Mouse (Mus musculus) ES-Bruce4 (cell line): ENCODE results near the gene Cd52. TPM values are rescaled to one million over a fixed set of nuclear protein-coding genes. Genes with fewer than 3 reads are reported as not detected.

Experiments used
- H3K27ac ChIP-seq: 2 replicates; pipeline ENCODE4 v1.5.1; 2012; ENCODE audit warnings: low read length, inconsistent platforms; ENCODE audit not compliant: insufficient read depth
- H3K27me3 ChIP-seq: 2 replicates; pipeline ENCODE4 v1.6.1; 2012; ENCODE audit warnings: mild to moderate bottlenecking, low read length, inconsistent platforms; ENCODE audit not compliant: control insufficient read depth, poor library complexity, insufficient read depth, severe bottlenecking
- H3K36me3 ChIP-seq: 2 replicates; pipeline ENCODE4 v1.6.1; 2012; ENCODE audit warnings: inconsistent platforms, mild to moderate bottlenecking, low read length, moderate library complexity; ENCODE audit not compliant: control insufficient read depth, poor library complexity, insufficient read depth, severe bottlenecking
- H3K4me1 ChIP-seq: one replicate; pipeline ENCODE4 v1.8.1; 2011; ENCODE audit warnings: low read length; ENCODE audit not compliant: control insufficient read depth, insufficient read depth
- H3K4me3 ChIP-seq: 2 replicates; pipeline ENCODE4 v1.5.1; 2011; ENCODE audit warnings: low read depth, mild to moderate bottlenecking, low read length
- H3K9ac ChIP-seq: 2 replicates; pipeline ENCODE4 v1.6.1; 2012; ENCODE audit warnings: low read depth, mild to moderate bottlenecking, inconsistent platforms; ENCODE audit not compliant: poor library complexity, severe bottlenecking
- H3K9me3 ChIP-seq: replicated peaks from 2 replicates; pipeline ENCODE4 v1.6.1; 2012; ENCODE audit warnings: mild to moderate bottlenecking, low read length, inconsistent platforms; ENCODE audit not compliant: control insufficient read depth, poor library complexity, insufficient read depth, severe bottlenecking
- CTCF ChIP-seq: IDR thresholded peaks from one replicate; pipeline ENCODE4 v1.8.1; 2011; ENCODE audit warnings: low read depth, low read length
- EP300 ChIP-seq: IDR thresholded peaks from 2 replicates; pipeline ENCODE4 v1.6.1; 2011; ENCODE audit warnings: low read depth, low read length; ENCODE audit not compliant: insufficient read depth
- POLR2A ChIP-seq: IDR thresholded peaks from one replicate; pipeline ENCODE4 v1.8.1; 2011; ENCODE audit warnings: low read length; ENCODE audit not compliant: insufficient read depth
- polyA plus RNA-seq: library from polyadenylated mRNA; stranded (reverse); fragments of >200 nt; gene quantifications from 2 replicates; pipeline ENCODE4 v1.2.4, GENCODE M21; 2011; ENCODE audit warnings: low read depth; ENCODE audit not compliant: missing spikeins, insufficient read depth, insufficient read length

The Cd52 gene
- polyA plus RNA-seq, 1 experiment, result not detected

DNA sequence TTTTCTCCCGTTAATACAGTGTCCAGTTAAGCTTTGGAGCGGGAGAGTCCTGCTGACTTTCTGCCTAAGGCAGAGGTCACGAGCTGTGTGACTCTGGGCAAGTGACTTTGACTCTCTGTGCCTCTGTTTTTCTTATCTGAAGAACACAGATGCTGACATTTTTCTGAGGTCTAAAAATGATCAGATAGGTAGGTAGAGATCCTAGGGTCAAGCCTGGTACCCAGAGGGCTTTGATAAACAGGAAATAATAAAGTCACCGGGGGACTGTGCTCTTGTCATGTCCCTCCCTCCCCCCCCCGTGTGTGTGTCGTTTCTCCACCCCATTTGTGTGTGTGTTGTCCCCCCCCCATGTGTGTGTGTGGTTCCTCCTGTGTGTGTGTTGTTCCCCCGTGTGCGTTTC, 32.3 kb downstream of the Cd52 start:
- 0 out of 2 replicates have a peak overlapping the region, but pooled peaks have one; percentile 11 for H3K27ac ChIP-seq
- H3K4me1 ChIP-seq, result peaks cover 11% of the 10 kb centered on the region
- H3K36me3 ChIP-seq, result no peaks in the 10 kb centered on the region
- no peak overlapping the region for H3K9ac ChIP-seq
- no peaks in the 10 kb centered on the region for H3K27me3 ChIP-seq
- no peaks in the 10 kb centered on the region for H3K9me3 ChIP-seq
- H3K4me3 ChIP-seq, result no peak overlapping the region
- TF ChIP-seq POLR2A (no peak), EP300 (no peak), CTCF (no peak)

- Histone ChIP-seq H3K4me3 (peak overlapping the region; percentile 14), H3K9me3 (no peaks in the 10 kb centered on the region), H3K36me3 (no peaks in the 10 kb centered on the region), H3K27me3 (no peaks in the 10 kb centered on the region), H3K9ac (no peak overlapping the region), H3K4me1 (peaks cover 13% of the 10 kb centered on the region), H3K27ac (peak overlapping the region; percentile 52)
- TF ChIP-seq CTCF (no peak), EP300 (peak; percentile 78)
Observed at GRCm38 (mm10) chr4:134061944-134062446, 32.9 kb downstream of the Cd52 start.

DNA sequence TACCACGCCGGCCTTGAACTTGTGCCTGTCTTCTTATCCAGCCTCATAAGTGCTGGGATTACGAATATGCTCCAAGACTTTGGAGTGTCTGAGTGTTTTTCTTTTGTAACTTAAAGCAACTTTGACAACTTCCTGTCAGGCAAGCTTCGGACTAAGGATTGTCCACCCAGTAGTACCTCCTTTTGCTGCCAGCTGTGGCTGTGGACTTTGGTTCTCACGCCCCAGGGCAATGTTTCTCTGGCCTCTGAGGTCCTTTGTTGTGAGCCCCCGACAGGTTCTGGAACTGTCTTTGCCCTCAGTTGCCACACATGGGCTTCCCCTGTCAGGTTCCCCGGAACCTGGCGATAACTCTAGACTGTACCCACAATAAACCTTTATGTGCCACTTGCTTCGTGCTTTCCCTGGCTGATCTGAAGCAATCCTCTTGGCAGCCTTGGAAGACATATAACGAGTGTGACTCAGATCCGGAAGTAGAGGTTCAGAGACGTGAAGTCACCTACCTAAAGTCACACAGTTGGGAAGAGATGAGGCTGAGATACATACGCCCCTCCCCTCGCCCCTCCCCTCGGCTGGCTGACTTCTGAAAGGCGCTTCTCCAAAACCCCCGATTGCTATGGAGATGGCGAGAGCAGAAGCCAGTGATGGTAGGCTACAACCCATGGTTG, 33.6 kb downstream of the Cd52 start:
- H3K4me1 ChIP-seq, result peaks cover 13% of the 10 kb centered on the region
- peak overlapping the region; percentile 52 for H3K27ac ChIP-seq
- no peak overlapping the region for H3K9ac ChIP-seq
- H3K36me3 ChIP-seq, result no peaks in the 10 kb centered on the region
- peak overlapping the region; percentile 14; the same call in 1 of the 2 replicates for H3K4me3 ChIP-seq
- TF ChIP-seq POLR2A, result no peak
- TF ChIP-seq CTCF, result no peak
- no peak for TF ChIP-seq EP300
- H3K9me3 ChIP-seq, result no peaks in the 10 kb centered on the region
- H3K27me3 ChIP-seq, result no peaks in the 10 kb centered on the region

DNA sequence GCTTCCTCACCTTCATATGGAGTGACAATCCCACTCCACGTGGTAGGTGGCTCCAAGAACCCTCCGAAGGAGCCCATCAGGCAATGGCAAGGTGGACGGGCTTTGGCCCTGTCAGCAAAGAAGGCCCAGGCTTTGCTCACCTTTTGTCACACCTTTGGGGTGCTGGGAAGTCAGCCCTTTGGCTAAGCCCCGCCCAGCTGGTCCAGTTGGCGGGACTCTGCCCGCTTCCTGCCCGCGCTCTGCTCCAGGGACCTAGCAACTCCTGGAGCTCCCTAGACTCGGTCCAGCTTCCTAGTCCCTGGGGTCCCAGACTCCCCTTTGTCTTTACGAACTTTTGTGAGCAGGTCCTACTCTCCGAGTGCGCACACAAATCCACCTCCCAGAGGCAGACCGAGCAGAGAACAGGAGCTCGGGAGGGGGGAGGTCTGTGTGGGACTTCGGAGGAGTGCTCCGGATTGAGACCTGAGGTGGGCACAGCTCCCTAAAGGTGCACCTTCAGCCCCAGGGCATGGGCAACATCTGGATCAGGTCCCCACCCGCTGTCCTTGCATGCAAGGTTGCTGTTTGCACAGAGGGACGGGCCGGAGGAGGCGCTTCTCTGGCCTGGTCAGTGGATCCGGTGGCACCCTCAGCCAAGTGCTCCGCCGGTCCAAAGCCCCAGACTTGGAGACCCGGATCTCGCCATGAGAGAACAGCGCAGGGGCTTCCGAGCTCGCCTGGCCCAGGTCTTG, 34.6 kb downstream of the Cd52 start, which contains the start of gene Crybg2:
Crybg2 (plus strand) TSS at position 681 of the 731 bp plus-strand sequence.
- Histone ChIP-seq H3K9ac (0 out of 2 replicates have a peak within 1 kb of the TSS, but pooled peaks have one; percentile 4), H3K36me3 (no peaks in the 10 kb centered on the region), H3K27me3 (no peaks in the 10 kb centered on the region), H3K27ac (peak within 1 kb of the TSS; percentile 52), H3K4me3 (peak within 1 kb of the TSS; percentile 43), H3K9me3 (no peaks in the 10 kb centered on the region), H3K4me1 (peaks cover 13% of the 10 kb centered on the region)
- TF ChIP-seq EP300 (no peak), CTCF (no peak), POLR2A (no peak)

DNA sequence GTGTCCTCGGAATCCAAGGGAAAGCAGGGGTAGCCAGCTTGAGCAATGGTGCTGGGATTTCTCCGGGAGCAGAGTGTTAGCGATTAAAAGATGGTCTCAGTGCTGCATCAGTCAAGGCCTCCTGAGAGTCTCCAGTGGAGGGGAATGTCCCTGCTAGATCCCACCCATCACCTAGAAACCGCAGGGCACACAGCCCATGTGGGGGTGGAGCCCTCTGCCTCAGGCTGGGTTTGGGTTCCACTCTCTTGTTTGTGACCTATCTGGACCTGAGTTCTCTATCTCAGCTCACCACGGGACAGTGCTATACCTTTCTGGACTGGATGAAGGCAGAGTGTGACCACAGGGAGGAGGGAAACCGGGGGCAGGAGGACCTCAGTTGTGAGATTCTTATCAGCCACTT, 36.0 kb downstream of the Cd52 start:
- H3K9ac ChIP-seq, result 0 out of 2 replicates have a peak overlapping the region, but pooled peaks have one; percentile 3
- peak overlapping the region; percentile 53 for H3K4me3 ChIP-seq
- peaks cover 13% of the 10 kb centered on the region for H3K4me1 ChIP-seq
- no peaks in the 10 kb centered on the region for H3K27me3 ChIP-seq
- no peaks in the 10 kb centered on the region for H3K9me3 ChIP-seq
- TF ChIP-seq POLR2A (no peak), EP300 (no peak), CTCF (no peak)
- no peaks in the 10 kb centered on the region for H3K36me3 ChIP-seq
- peak overlapping the region; percentile 8; the same call in 1 of the 2 replicates for H3K27ac ChIP-seq
